Mouse (Mus musculus) intestine, embryonic 14.5 days (tissue): Measurements from ENCODE around the gene Gm49369. TPM values are rescaled to one million over a fixed set of nuclear protein-coding genes. Genes with fewer than 3 reads are reported as not detected.

Experiments
- ATAC-seq: fragments of 200-750 bp; cut with Nextera tagmentation; replicated peaks from 2 replicates; pipeline ENCODE4 v1.8.0; 2017; ENCODE audit warnings: low read depth, moderate number of reproducible peaks, moderate TSS enrichment, moderate library complexity; ENCODE audit not compliant: low FRiP score, low TSS enrichment
- DNase-seq: peaks from one replicate; pipeline ENCODE4 v3.0.0-alpha.2; 2018; ENCODE audit warnings: low spot score
- H3K27ac ChIP-seq: fragments of 300-500 bp; sonication (generic); 2 replicates; pipeline ENCODE4 v1.5.1; 2014; ENCODE audit warnings: low read depth, mild to moderate bottlenecking, control low read depth
- H3K27me3 ChIP-seq: fragments of 300-500 bp; sonication (generic); replicated peaks from 2 replicates; pipeline ENCODE4 v1.6.1; 2014; ENCODE audit warnings: low read length, control low read depth; ENCODE audit not compliant: control insufficient read depth, insufficient read depth
- H3K36me3 ChIP-seq: fragments of 300-500 bp; sonication (generic); 2 replicates; pipeline ENCODE4 v1.6.1; 2014; ENCODE audit warnings: low read length, control low read depth; ENCODE audit not compliant: control insufficient read depth, insufficient read depth
- H3K4me1 ChIP-seq: fragments of 300-500 bp; sonication (generic); replicated peaks from 2 replicates; pipeline ENCODE4 v1.6.1; 2014; ENCODE audit warnings: low read length, control low read depth, mixed read lengths; ENCODE audit not compliant: control insufficient read depth, insufficient read depth
- H3K4me2 ChIP-seq: fragments of 300-500 bp; sonication (generic); 2 replicates; pipeline ENCODE4 v1.6.1; 2014; ENCODE audit warnings: low read length
- H3K4me3 ChIP-seq: fragments of 300-500 bp; sonication (generic); 2 replicates; pipeline ENCODE4 v1.5.1; 2014; ENCODE audit warnings: low read depth, low read length, control low read depth, mixed read lengths
- H3K9ac ChIP-seq: fragments of 300-500 bp; sonication (generic); 2 replicates; pipeline ENCODE4 v1.6.1; 2014; ENCODE audit warnings: mild to moderate bottlenecking, low read length
- H3K9me3 ChIP-seq: fragments of 300-500 bp; sonication (generic); 2 replicates; pipeline ENCODE4 v1.6.1; 2016; ENCODE audit warnings: low read length, control low read depth; ENCODE audit not compliant: control insufficient read depth
- WGBS: fragments of 180-500 bp; shearing (Covaris S2); extraction: QIAGEN DNeasy Blood & Tissue Kit; methylation state at CpG from one replicate; pipeline ENCODE4 v1.1.7; 2014; 5-methylcytosine and 5-hydroxymethylcytosine counted together
- polyA plus RNA-seq: library from polyadenylated mRNA; unstranded; fragments of >200 nt; fragmentation: Nextera tagmentation; extraction: Ambion mirVana; gene quantifications from 2 replicates; pipeline ENCODE4 v1.2.1, GENCODE M21; 2014

Gm49369 gene
- polyA plus RNA-seq, 1 experiment from 2014 or later: not detected

- no peak overlapping the region for H3K4me3 ChIP-seq
- no peaks in the 10 kb centered on the region for H3K27me3 ChIP-seq
- peaks cover 5% of the 10 kb centered on the region; the same call in 1 of the 2 replicates for H3K4me1 ChIP-seq
- H3K9me3 ChIP-seq: no peaks in the 10 kb centered on the region
- ATAC-seq (no peak), DNase-seq (no peak)
- H3K36me3 ChIP-seq: no peaks in the 10 kb centered on the region
- H3K4me2 ChIP-seq: no peak overlapping the region
- WGBS: 70% methylated on average over 3 of the region's 3 CpGs
- H3K9ac ChIP-seq: no peak overlapping the region
- H3K27ac ChIP-seq: no peak overlapping the region
These were observed 24.9 kb downstream of the Gm49369 start for GRCm38 (mm10) chr7:142357566-142357965.

- Histone ChIP-seq H3K4me3 (no peak overlapping the region), H3K27ac (no peak overlapping the region), H3K27me3 (no peaks in the 10 kb centered on the region), H3K9ac (no peak overlapping the region), H3K4me1 (peaks cover 7% of the 10 kb centered on the region; the same call in 1 of the 2 replicates), H3K36me3 (no peaks in the 10 kb centered on the region), H3K9me3 (no peaks in the 10 kb centered on the region), H3K4me2 (no peak overlapping the region)
- 45% methylated on average over 8 of the region's 8 CpGs for WGBS
- DNase-seq (no peak), ATAC-seq (no peak)
These were observed 27.7 kb downstream of the Gm49369 start for GRCm38 (mm10) chr7:142354661-142355233.

- Histone ChIP-seq H3K9me3 (no peaks in the 10 kb centered on the region), H3K4me1 (peaks cover 13% of the 10 kb centered on the region), H3K27me3 (no peaks in the 10 kb centered on the region), H3K4me2 (no peak overlapping the region), H3K27ac (no peak overlapping the region), H3K4me3 (no peak overlapping the region), H3K9ac (no peak overlapping the region), H3K36me3 (no peaks in the 10 kb centered on the region)
- DNase-seq (no peak), ATAC-seq (no peak)
- 66% methylated on average over 5 of the region's 5 CpGs for WGBS
These were observed 28.6 kb downstream of the Gm49369 start for GRCm38 (mm10) chr7:142353854-142354253.

GRCm38 (mm10) chr7:142351569-142351968 is 30.9 kb downstream of the Gm49369 start:
- Histone ChIP-seq H3K9ac (no peak overlapping the region), H3K27ac (no peak overlapping the region), H3K36me3 (no peaks in the 10 kb centered on the region), H3K4me3 (no peak overlapping the region), H3K9me3 (no peaks in the 10 kb centered on the region), H3K4me1 (peaks cover 13% of the 10 kb centered on the region), H3K27me3 (no peaks in the 10 kb centered on the region), H3K4me2 (no peak overlapping the region)
- DNase-seq (no peak), ATAC-seq (no peak)
- WGBS: 45% methylated on average over 5 of the region's 5 CpGs

GRCm38 (mm10) chr7:142349308-142349961 is 33.0 kb downstream of the Gm49369 start:
- Histone ChIP-seq H3K4me2 (no peak overlapping the region), H3K9me3 (no peaks in the 10 kb centered on the region), H3K27ac (no peak overlapping the region), H3K4me1 (peaks cover 9% of the 10 kb centered on the region; the same call in 1 of the 2 replicates), H3K9ac (no peak overlapping the region), H3K36me3 (no peaks in the 10 kb centered on the region), H3K27me3 (no peaks in the 10 kb centered on the region), H3K4me3 (no peak overlapping the region)
- DNase-seq: no peak
- 0 out of 2 replicates have a peak, but pooled peaks have one; percentile 15 for ATAC-seq
- WGBS: 29% methylated on average over 9 of the region's 9 CpGs

- 62% methylated on average over 4 of the region's 4 CpGs for WGBS
- H3K27ac ChIP-seq: no peak overlapping the region
- H3K4me1 ChIP-seq: peaks cover 9% of the 10 kb centered on the region; the same call in 1 of the 2 replicates
- H3K9ac ChIP-seq: no peak overlapping the region
- no peaks in the 10 kb centered on the region for H3K9me3 ChIP-seq
- no peaks in the 10 kb centered on the region for H3K36me3 ChIP-seq
- DNase-seq (no peak), ATAC-seq (no peak)
- H3K4me3 ChIP-seq: no peak overlapping the region
- no peaks in the 10 kb centered on the region for H3K27me3 ChIP-seq
- H3K4me2 ChIP-seq: no peak overlapping the region
These were observed 34.9 kb downstream of the Gm49369 start for GRCm38 (mm10) chr7:142347542-142347941.

- Histone ChIP-seq H3K9me3 (no peaks in the 10 kb centered on the region), H3K27me3 (no peaks in the 10 kb centered on the region), H3K27ac (no peak overlapping the region), H3K4me3 (no peak overlapping the region), H3K4me2 (no peak overlapping the region), H3K36me3 (no peaks in the 10 kb centered on the region), H3K4me1 (no peaks in the 10 kb centered on the region), H3K9ac (no peak overlapping the region)
- no peak for ATAC-seq
- 61% methylated on average over 3 of the region's 3 CpGs for WGBS
- DNase-seq: no peak
These were observed 40.2 kb downstream of the Gm49369 start for GRCm38 (mm10) chr7:142342247-142342640.

- Histone ChIP-seq H3K36me3 (no peaks in the 10 kb centered on the region), H3K9ac (no peak overlapping the region), H3K9me3 (no peaks in the 10 kb centered on the region), H3K27ac (no peak overlapping the region; the same call in 1 of the 2 replicates), H3K4me1 (no peaks in the 10 kb centered on the region), H3K4me2 (no peak overlapping the region), H3K27me3 (no peaks in the 10 kb centered on the region), H3K4me3 (no peak overlapping the region)
- ATAC-seq (peak; percentile 50; the same call in 1 of the 2 replicates), DNase-seq (no peak)
- WGBS: 50% methylated on average over 10 of the region's 10 CpGs
These were observed 40.8 kb downstream of the Gm49369 start for GRCm38 (mm10) chr7:142341564-142342246.
